Mouse (Mus musculus) MEL (cell line): Measurements from ENCODE around the gene Golm1. TPM values are rescaled to one million over a fixed set of nuclear protein-coding genes. Genes with fewer than 3 reads are reported as not detected.

ENCODE experiments used
- DNase-seq: peaks from one replicate; pipeline ENCODE4 v3.0.0; 2011; ENCODE audit warnings: low read depth, low spot score
- H3K27ac ChIP-seq: 2 replicates; pipeline ENCODE4 v1.5.1; 2012; ENCODE audit warnings: low read depth, mild to moderate bottlenecking, control low read depth, low read length, moderate library complexity; ENCODE audit not compliant: control insufficient read depth
- H3K27me3 ChIP-seq, 2 experiments: fragments of 150-350 bp in 1 of 2; sonication (generic) in 1 of 2; 2 replicates each; pipeline ENCODE4 v1.6.1; 2012; ENCODE audit warnings: low read length in 2 of 2, mild to moderate bottlenecking in 2 of 2, improper control_type of control experiment in 1 of 2, moderate library complexity in 1 of 2; ENCODE audit not compliant: insufficient read depth in 2 of 2, control insufficient read depth in 1 of 2
- H3K36me3 ChIP-seq, 2 experiments: 2 replicates each; pipeline ENCODE4 v1.6.1; 2012 to 2014; ENCODE audit warnings: low read length in 2 of 2, improper control_type of control experiment in 1 of 2, inconsistent platforms in 1 of 2, mild to moderate bottlenecking in 1 of 2; ENCODE audit not compliant: insufficient read depth in 2 of 2, control insufficient read depth in 1 of 2
- H3K4me1 ChIP-seq, 2 experiments: fragments of 150-350 bp in 1 of 2; sonication (generic) in 1 of 2; 2 replicates each; pipeline ENCODE4 v1.6.1; 2012; ENCODE audit warnings: low read length in 2 of 2, improper control_type of control experiment in 1 of 2, mild to moderate bottlenecking in 1 of 2; ENCODE audit not compliant: insufficient read depth in 2 of 2, control insufficient read depth in 1 of 2
- H3K4me3 ChIP-seq, 2 experiments: fragments of 150-350 bp in 1 of 2; sonication (generic) in 1 of 2; 2 replicates each; pipeline ENCODE4 v1.5.1; 2012; ENCODE audit warnings: low read depth in 2 of 2, low read length in 2 of 2, mild to moderate bottlenecking in 2 of 2, moderate library complexity in 2 of 2, control low read depth in 1 of 2, improper control_type of control experiment in 1 of 2; ENCODE audit not compliant: control insufficient read depth in 1 of 2, insufficient read depth in 1 of 2
- H3K79me2 ChIP-seq: 2 replicates; pipeline ENCODE4 v1.6.1; 2012; ENCODE audit warnings: mild to moderate bottlenecking, low read length, moderate library complexity; ENCODE audit not compliant: control insufficient read depth, poor library complexity, insufficient read depth
- H3K9ac ChIP-seq: 2 replicates; pipeline ENCODE4 v1.6.1; 2012; ENCODE audit warnings: low read depth, mild to moderate bottlenecking, control low read depth, low read length, moderate library complexity; ENCODE audit not compliant: control insufficient read depth, poor library complexity, severe bottlenecking
- H3K9me3 ChIP-seq: fragments of 150-350 bp; sonication (generic); replicated peaks from 2 replicates; pipeline ENCODE4 v1.6.1; 2012; ENCODE audit warnings: mild to moderate bottlenecking, low read length, improper control_type of control experiment, moderate library complexity; ENCODE audit not compliant: insufficient read depth
- CHD1 ChIP-seq: IDR thresholded peaks from 2 replicates; pipeline ENCODE4 v1.6.1; 2012; ENCODE audit warnings: low read depth, mild to moderate bottlenecking, inconsistent platforms, low read length, improper control_type of control experiment
- CTCF ChIP-seq, 3 experiments: IDR thresholded peaks in 2 of 3; conservative IDR thresholded peaks in 1 of 3; 2 replicates each; pipeline ENCODE4 v1.5.1; 2011 to 2012; ENCODE audit warnings: low read length in 3 of 3, low read depth in 2 of 3, mild to moderate bottlenecking in 2 of 3, improper control_type of control experiment in 1 of 3, inconsistent platforms in 1 of 3, mixed read lengths in 1 of 3, moderate library complexity in 1 of 3; ENCODE audit not compliant: control insufficient read depth in 1 of 3, insufficient read depth in 1 of 3, poor library complexity in 1 of 3, severe bottlenecking in 1 of 3
- E2F4 ChIP-seq: IDR thresholded peaks from 2 replicates; pipeline ENCODE4 v1.6.1; 2011; ENCODE audit warnings: low read depth, low read length, improper control_type of control experiment, borderline replicate concordance
- ELF1 ChIP-seq: IDR thresholded peaks from 2 replicates; pipeline ENCODE4 v1.6.1; 2014; ENCODE audit warnings: low read depth, mild to moderate bottlenecking, inconsistent platforms, low read length, improper control_type of control experiment, moderate library complexity
- EP300 ChIP-seq, 2 experiments: IDR thresholded peaks; 2 replicates each; pipeline ENCODE4 v1.6.1; 2011; ENCODE audit warnings: improper control_type of control experiment in 2 of 2, low read length in 2 of 2, low read depth in 1 of 2, mild to moderate bottlenecking in 1 of 2
- ETS1 ChIP-seq: IDR thresholded peaks from 2 replicates; pipeline ENCODE4 v1.6.1; 2012; ENCODE audit warnings: low read depth, mild to moderate bottlenecking, inconsistent platforms, low read length, improper control_type of control experiment, moderate library complexity
- GATA1 ChIP-seq: IDR thresholded peaks from 2 replicates; pipeline ENCODE4 v1.6.1; 2011; ENCODE audit warnings: low read depth, low read length, improper control_type of control experiment
- HCFC1 ChIP-seq: IDR thresholded peaks from 2 replicates; pipeline ENCODE4 v1.6.1; 2012; ENCODE audit warnings: low read depth, mild to moderate bottlenecking, inconsistent platforms, low read length, improper control_type of control experiment, moderate library complexity
- MAFK ChIP-seq: IDR thresholded peaks from 2 replicates; pipeline ENCODE4 v1.6.1; 2011; ENCODE audit warnings: low read depth, mild to moderate bottlenecking, low read length, improper control_type of control experiment, borderline replicate concordance
- MAX ChIP-seq: IDR thresholded peaks from 2 replicates; pipeline ENCODE4 v1.6.1; 2011; ENCODE audit warnings: low read length, improper control_type of control experiment
- MEF2A ChIP-seq: IDR thresholded peaks from 2 replicates; pipeline ENCODE4 v1.6.1; 2014; ENCODE audit warnings: low read depth, mild to moderate bottlenecking, inconsistent platforms, low read length, improper control_type of control experiment; ENCODE audit not compliant: poor library complexity, insufficient replicate concordance, severe bottlenecking; ENCODE audit errors: extremely low read depth
- MXI1 ChIP-seq: IDR thresholded peaks from 2 replicates; pipeline ENCODE4 v1.6.1; 2011; ENCODE audit warnings: mild to moderate bottlenecking, low read depth, low read length, improper control_type of control experiment
- MYB ChIP-seq: IDR thresholded peaks from 2 replicates; pipeline ENCODE4 v1.6.1; 2011; ENCODE audit warnings: mild to moderate bottlenecking, low read depth, low read length, improper control_type of control experiment
- MYC ChIP-seq: IDR thresholded peaks from 2 replicates; pipeline ENCODE4 v1.6.1; 2011; ENCODE audit warnings: low read depth, mild to moderate bottlenecking, low read length, improper control_type of control experiment, moderate library complexity
- NELFE ChIP-seq: IDR thresholded peaks from 2 replicates; pipeline ENCODE4 v1.6.1; 2011; ENCODE audit warnings: low read depth, low read length, improper control_type of control experiment
- NRF1 ChIP-seq: IDR thresholded peaks from 2 replicates; pipeline ENCODE4 v1.6.1; 2014; ENCODE audit warnings: low read depth, mild to moderate bottlenecking, inconsistent platforms, low read length, improper control_type of control experiment, moderate library complexity; ENCODE audit not compliant: poor library complexity, insufficient read depth, severe bottlenecking
- POLR2A ChIP-seq, 2 experiments: IDR thresholded peaks; 2 replicates each; pipeline ENCODE4 v1.6.1; 2011 to 2012; ENCODE audit warnings: low read length in 2 of 2, mild to moderate bottlenecking in 2 of 2, control low read depth in 1 of 2, improper control_type of control experiment in 1 of 2, low read depth in 1 of 2, moderate library complexity in 1 of 2; ENCODE audit not compliant: control insufficient read depth in 1 of 2, insufficient read depth in 1 of 2, poor library complexity in 1 of 2
- POLR2AphosphoS2 ChIP-seq: IDR thresholded peaks from 2 replicates; pipeline ENCODE4 v1.6.1; 2011; ENCODE audit warnings: low read length, improper control_type of control experiment
- POLR2AphosphoS5 ChIP-seq: IDR thresholded peaks from 2 replicates; pipeline ENCODE4 v1.6.1; 2012; ENCODE audit warnings: low read depth, borderline replicate concordance, mild to moderate bottlenecking, inconsistent platforms, low read length, moderate library complexity, mixed read lengths
- RAD21 ChIP-seq: IDR thresholded peaks from 2 replicates; pipeline ENCODE4 v1.6.1; 2011; ENCODE audit warnings: mild to moderate bottlenecking, low read depth, low read length, improper control_type of control experiment
- RCOR1 ChIP-seq: IDR thresholded peaks from 2 replicates; pipeline ENCODE4 v1.6.1; 2012; ENCODE audit warnings: low read depth, mild to moderate bottlenecking, inconsistent platforms, low read length, improper control_type of control experiment
- SIN3A ChIP-seq: IDR thresholded peaks from 2 replicates; pipeline ENCODE4 v1.6.1; 2012; ENCODE audit warnings: low read length, improper control_type of control experiment, inconsistent platforms
- SMC3 ChIP-seq: IDR thresholded peaks from 2 replicates; pipeline ENCODE4 v1.6.1; 2011; ENCODE audit warnings: low read depth, low read length, improper control_type of control experiment
- TBP ChIP-seq: IDR thresholded peaks from 2 replicates; pipeline ENCODE4 v1.8.0; 2011; ENCODE audit warnings: low read depth, low read length, improper control_type of control experiment
- UBTF ChIP-seq: IDR thresholded peaks from 2 replicates; pipeline ENCODE4 v1.6.1; 2012; ENCODE audit warnings: low read depth, mild to moderate bottlenecking, inconsistent platforms, low read length, improper control_type of control experiment, moderate library complexity, borderline replicate concordance; ENCODE audit not compliant: insufficient read depth
- USF1 ChIP-seq: IDR thresholded peaks from 2 replicates; pipeline ENCODE4 v1.6.1; 2014; ENCODE audit warnings: low read depth, mild to moderate bottlenecking, inconsistent platforms, low read length, improper control_type of control experiment, moderate library complexity
- ZKSCAN1 ChIP-seq: IDR thresholded peaks from 2 replicates; pipeline ENCODE4 v1.6.1; 2012; ENCODE audit warnings: low read depth, mild to moderate bottlenecking, inconsistent platforms, low read length, improper control_type of control experiment, moderate library complexity
- ZMIZ1 ChIP-seq: IDR thresholded peaks from 2 replicates; pipeline ENCODE4 v1.6.1; 2012; ENCODE audit warnings: low read depth, mild to moderate bottlenecking, inconsistent platforms, low read length, improper control_type of control experiment, moderate library complexity
- polyA plus RNA-seq, 2 experiments: library from polyadenylated mRNA; stranded (reverse) in 1 of 2; unstranded in 1 of 2; fragments of >175 nt in 1 of 2; fragments of >200 nt in 1 of 2; gene quantifications; 2 replicates each; pipeline versions ENCODE4 v1.2.1 to v1.2.4; 2012; ENCODE audit warnings: low replicate concordance in 2 of 2, low read depth in 1 of 2; ENCODE audit not compliant: insufficient read length in 2 of 2, insufficient read depth in 1 of 2, missing spikeins in 1 of 2
- total RNA-seq: library from RNA; depleted of rRNA; stranded (reverse); fragments of 300-350 nt; gene quantifications from 2 replicates; pipeline ENCODE4 v1.2.3, GENCODE M21; 2012

The Golm1 gene
- total and polyA plus RNA-seq, 3 experiments, result 22.1 to 26.8 TPM; not detected in 1

GRCm38 (mm10) chr13:59669946-59670345 lies 5.7 kb downstream of the Golm1 start:
- H3K27ac ChIP-seq, result no peak overlapping the region
- no peak overlapping the region for H3K4me3 ChIP-seq
- peaks cover 15% of the 10 kb centered on the region for H3K79me2 ChIP-seq
- H3K9me3 ChIP-seq, result no peaks in the 10 kb centered on the region
- peaks cover 5 to 30% of the 10 kb centered on the region in 2 experiments for H3K4me1 ChIP-seq
- no peak for DNase-seq
- TF ChIP-seq MYC (no peak), USF1 (no peak), GATA1 (no peak), TBP (no peak), UBTF (no peak), NRF1 (no peak), SIN3A (no peak), EP300 (IDR thresholded peaks at IDR 0.05; ENCODE audit: low read depth in 1 of 2, low read length in 2 of 2) (no peak), ZMIZ1 (no peak), ELF1 (no peak), E2F4 (no peak), CHD1 (no peak), POLR2AphosphoS5 (no peak), MXI1 (no peak), MAFK (no peak), HCFC1 (no peak)
- TF ChIP-seq, all 39 proteins: peak for 0
- H3K27me3 ChIP-seq, result no peaks in the 10 kb centered on the region
- H3K36me3 ChIP-seq, result peaks cover 0 to 24% of the 10 kb centered on the region in 2 experiments; a peak in 2 of 4 replicates
- H3K9ac ChIP-seq, result no peak overlapping the region

- 0 out of 2 replicates have a peak, but pooled peaks have one; percentile 5 for TF ChIP-seq TBP
- peak; percentile 72; the same call in 1 of the 2 replicates for TF ChIP-seq ELF1
- TF ChIP-seq ETS1, result peak; percentile 44; the same call in 1 of the 2 replicates
- peak; percentile 72 for TF ChIP-seq MYB
- TF ChIP-seq POLR2A (IDR thresholded peaks at IDR 0.05; ENCODE audit: control insufficient read depth in 1 of 2, insufficient read depth in 1 of 2, low read depth in 1 of 2, low read length in 2 of 2, poor library complexity in 1 of 2), result peak in 1 of 2 experiments; percentile 46; a peak in 1 of 4 replicates
- no peak for TF ChIP-seq CTCF (IDR thresholded peaks at IDR 0.05 in 2 of 3, conservative IDR thresholded peaks at IDR 0.05 in 1 of 3; ENCODE audit: control insufficient read depth in 1 of 3, insufficient read depth in 1 of 3, low read depth in 2 of 3, low read length in 3 of 3, poor library complexity in 1 of 3, severe bottlenecking in 1 of 3)
- no peak for TF ChIP-seq RAD21
- TF ChIP-seq EP300 (IDR thresholded peaks at IDR 0.05; ENCODE audit: low read depth in 1 of 2, low read length in 2 of 2), result peak; percentile 76 to 80
- no peak; the same call in 1 of the 2 replicates for TF ChIP-seq MAX
- TF ChIP-seq ZMIZ1, result no peak
- TF ChIP-seq NELFE, result peak; percentile 31; the same call in 1 of the 2 replicates
- TF ChIP-seq MEF2A, result no peak
- TF ChIP-seq SIN3A, result peak; percentile 75
- TF ChIP-seq E2F4, result no peak
- no peak for TF ChIP-seq ZKSCAN1
- TF ChIP-seq POLR2AphosphoS2, result no peak
- TF ChIP-seq GATA1, result peak; percentile 75
- TF ChIP-seq USF1, result peak; percentile 64
- peak; percentile 94 for TF ChIP-seq RCOR1
- TF ChIP-seq CHD1, result 0 out of 2 replicates have a peak, but pooled peaks have one; percentile 42
- peak; percentile 34; the same call in 1 of the 2 replicates for TF ChIP-seq MYC
- TF ChIP-seq SMC3, result no peak
- TF ChIP-seq MXI1, result peak; percentile 88
- no peak for TF ChIP-seq UBTF
- DNase-seq, result peak; percentile 91
- Histone ChIP-seq H3K4me1 (peaks cover 5 to 25% of the 10 kb centered on the region in 2 experiments), H3K27ac (peak overlapping the region; percentile 90), H3K9me3 (no peaks in the 10 kb centered on the region), H3K36me3 (peaks cover 0 to 22% of the 10 kb centered on the region in 2 experiments; a peak in 2 of 4 replicates), H3K4me3 (peak overlapping the region; percentile 50 to 52), H3K9ac (peak overlapping the region; percentile 50), H3K27me3 (no peaks in the 10 kb centered on the region), H3K79me2 (peaks cover 6% of the 10 kb centered on the region; the same call in 1 of the 2 replicates)
Measured at GRCm38 (mm10) chr13:59668501-59669093, 7.0 kb downstream of the Golm1 start.
